Mouse (Mus musculus) layer of hippocampus, adult 11-12 months (tissue): ENCODE measurements around the gene Apoa1.

Source experiments
- DNase-seq: peaks from one replicate; pipeline ENCODE4 v3.0.0; 2022; ENCODE audit warnings: low spot score

Gene Apoa1

GRCm38 (mm10) chr9:46215338-46216322 is 12.8 kb upstream of the Apoa1 start:
- peak; percentile 62 for DNase-seq

GRCm38 (mm10) chr9:46216744-46217470 is 11.5 kb upstream of the Apoa1 start:
- DNase-seq: no peak

- no peak for DNase-seq
Measured at GRCm38 (mm10) chr9:46218176-46218575, 10.2 kb upstream of the Apoa1 start.

GRCm38 (mm10) chr9:46223090-46223489 is 5.3 kb upstream of the Apoa1 start:
- DNase-seq: no peak

- no peak for DNase-seq
Measured at GRCm38 (mm10) chr9:46224101-46224500, 4.3 kb upstream of the Apoa1 start.

- DNase-seq: no peak
Measured at GRCm38 (mm10) chr9:46224945-46225660, 3.3 kb upstream of the Apoa1 start.

- no peak for DNase-seq
Measured at GRCm38 (mm10) chr9:46227064-46227614, 1.2 kb upstream of the Apoa1 start.

- DNase-seq: peak; percentile 90
Measured at GRCm38 (mm10) chr9:46229573-46230449, 1.4 kb downstream of the Apoa1 start.

GRCm38 (mm10) chr9:46230450-46230975 is 2.1 kb downstream of the Apoa1 start:
- DNase-seq: no peak

- no peak for DNase-seq
Measured at GRCm38 (mm10) chr9:46235196-46235595, 6.8 kb downstream of the Apoa1 start.

GRCm38 (mm10) chr9:46235596-46235648 is 7.0 kb downstream of the Apoa1 start, which contains the start of gene Apoc3:
Gene Apoc3, minus strand, starts transcription at chr9:46235636.
- no peak for DNase-seq

- DNase-seq: no peak
Measured at GRCm38 (mm10) chr9:46235649-46236048, 7.3 kb downstream of the Apoa1 start.

- no peak for DNase-seq
Measured at GRCm38 (mm10) chr9:46238850-46239249, 10.5 kb downstream of the Apoa1 start.

GRCm38 (mm10) chr9:46240526-46241153 is 12.3 kb downstream of the Apoa1 start, which contains the start of gene Apoa4:
Gene Apoa4, plus strand, starts transcription at chr9:46240696.
- no peak for DNase-seq

- no peak for DNase-seq
Measured at GRCm38 (mm10) chr9:46241818-46242217, 13.4 kb downstream of the Apoa1 start.

- DNase-seq: no peak
Measured at GRCm38 (mm10) chr9:46243122-46243521, 14.7 kb downstream of the Apoa1 start.

GRCm38 (mm10) chr9:46243584-46243983 is 15.2 kb downstream of the Apoa1 start:
- DNase-seq: no peak

GRCm38 (mm10) chr9:46246752-46247324 is 18.5 kb downstream of the Apoa1 start:
- DNase-seq: peak; percentile 77

- no peak for DNase-seq
Measured at GRCm38 (mm10) chr9:46256177-46256576, 27.8 kb downstream of the Apoa1 start.

GRCm38 (mm10) chr9:46256658-46257385 is 28.4 kb downstream of the Apoa1 start:
- DNase-seq: no peak
